Mouse (Mus musculus) liver, embryonic 15.5 days (tissue): Measurements from ENCODE around the gene Carhsp1. TPM values are rescaled to one million over a fixed set of nuclear protein-coding genes. Genes with fewer than 3 reads are reported as not detected.

Experiments
- ATAC-seq: fragments of 200-750 bp; cut with Nextera tagmentation; 2 replicates; pipeline ENCODE4 v1.8.0; 2017; ENCODE audit warnings: moderate number of reproducible peaks, mild to moderate bottlenecking, moderate library complexity; ENCODE audit not compliant: insufficient read depth
- H3K27ac ChIP-seq: fragments of 300-500 bp; sonication (generic); replicated peaks from 2 replicates; pipeline ENCODE4 v1.5.1; 2015; ENCODE audit warnings: mild to moderate bottlenecking, inconsistent platforms
- H3K27me3 ChIP-seq: fragments of 300-500 bp; sonication (generic); 2 replicates; pipeline ENCODE4 v1.6.1; 2015; ENCODE audit warnings: mild to moderate bottlenecking, inconsistent platforms
- H3K36me3 ChIP-seq: fragments of 300-500 bp; sonication (generic); replicated peaks from 2 replicates; pipeline ENCODE4 v1.6.1; 2015; ENCODE audit warnings: moderate library complexity, mild to moderate bottlenecking, inconsistent platforms
- H3K4me1 ChIP-seq: fragments of 300-500 bp; sonication (generic); replicated peaks from 2 replicates; pipeline ENCODE4 v1.6.1; 2015; ENCODE audit warnings: inconsistent platforms
- H3K4me2 ChIP-seq: fragments of 300-500 bp; sonication (generic); 2 replicates; pipeline ENCODE4 v1.6.1; 2015; ENCODE audit warnings: moderate library complexity, mild to moderate bottlenecking, inconsistent platforms
- H3K4me3 ChIP-seq: fragments of 300-500 bp; sonication (generic); replicated peaks from 2 replicates; pipeline ENCODE4 v1.5.1; 2015; ENCODE audit warnings: mild to moderate bottlenecking, inconsistent platforms
- H3K9ac ChIP-seq: fragments of 300-500 bp; sonication (generic); 2 replicates; pipeline ENCODE4 v1.6.1; 2015; ENCODE audit warnings: moderate library complexity, mild to moderate bottlenecking, inconsistent platforms
- H3K9me3 ChIP-seq: fragments of 300-500 bp; sonication (generic); replicated peaks from 2 replicates; pipeline ENCODE4 v1.6.1; 2016; ENCODE audit warnings: inconsistent platforms
- WGBS: fragments of 180-500 bp; shearing (Covaris S2); methylation state at CpG from one replicate; pipeline ENCODE4 v1.1.7; 2015; ENCODE audit warnings: mixed read lengths; ENCODE audit not compliant: insufficient replicate concordance; 5-methylcytosine and 5-hydroxymethylcytosine counted together
- polyA plus RNA-seq: library from polyadenylated mRNA; unstranded; fragments of >200 nt; fragmentation: Nextera tagmentation; extraction: Ambion mirVana; gene quantifications from 2 replicates; pipeline ENCODE4 v1.2.1, GENCODE M21; 2015

Gene Carhsp1
- polyA plus RNA-seq, 1 experiment from 2014 or later, result 85.9 TPM

DNA sequence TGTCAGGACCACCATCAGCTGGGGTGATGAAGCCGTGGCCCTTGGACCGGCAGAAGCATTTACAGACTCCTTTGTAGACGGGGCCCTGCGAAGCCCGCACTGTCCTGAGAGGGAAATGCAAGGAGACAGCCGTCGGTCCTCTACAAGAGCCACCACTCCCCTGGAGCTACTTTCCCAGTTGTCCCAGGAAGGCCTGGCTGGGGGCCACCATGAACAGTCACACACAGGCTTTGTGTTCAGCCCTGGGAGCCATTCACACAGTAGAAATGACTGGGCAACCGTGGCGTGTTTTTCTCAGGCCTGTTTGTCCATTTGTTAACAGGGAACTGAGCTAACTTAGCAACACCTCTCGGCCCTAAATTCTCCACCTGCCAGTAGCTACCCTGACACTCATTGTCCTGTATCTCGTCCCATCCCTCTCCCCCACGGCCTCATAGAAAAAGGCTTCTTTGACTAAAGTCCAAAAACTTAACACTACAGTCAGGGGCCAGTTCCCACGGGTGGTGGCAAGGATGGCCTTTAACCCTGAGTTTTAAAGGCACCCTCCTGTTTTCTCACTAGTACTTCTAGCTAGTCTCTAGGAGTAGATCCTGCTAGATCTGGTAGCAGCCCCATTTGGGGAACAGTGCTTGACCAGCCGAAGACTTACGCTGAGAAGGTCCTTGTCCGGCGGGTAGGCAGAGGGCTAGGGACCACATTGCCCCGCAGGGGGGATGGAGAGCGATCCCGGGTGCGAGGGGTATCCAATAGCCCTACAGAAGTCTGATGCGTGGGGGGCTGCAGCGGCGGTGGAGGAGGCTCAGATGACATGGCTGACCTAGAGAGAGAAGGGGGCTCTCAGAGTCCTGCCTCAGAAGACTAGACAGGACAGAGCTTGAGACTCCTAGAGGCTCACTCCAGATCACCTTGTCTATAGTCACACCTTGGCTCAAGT is 8.1 kb downstream of the Carhsp1 start:
- WGBS, result 84% methylated on average over 24 of the region's 24 CpGs
- Histone ChIP-seq H3K9ac (no peak overlapping the region), H3K27me3 (no peaks in the 10 kb centered on the region), H3K36me3 (peaks cover 94% of the 10 kb centered on the region), H3K27ac (no peak overlapping the region), H3K4me1 (peaks cover 61% of the 10 kb centered on the region), H3K4me3 (no peak overlapping the region), H3K4me2 (no peak overlapping the region), H3K9me3 (no peaks in the 10 kb centered on the region)
- ATAC-seq, result no peak

DNA sequence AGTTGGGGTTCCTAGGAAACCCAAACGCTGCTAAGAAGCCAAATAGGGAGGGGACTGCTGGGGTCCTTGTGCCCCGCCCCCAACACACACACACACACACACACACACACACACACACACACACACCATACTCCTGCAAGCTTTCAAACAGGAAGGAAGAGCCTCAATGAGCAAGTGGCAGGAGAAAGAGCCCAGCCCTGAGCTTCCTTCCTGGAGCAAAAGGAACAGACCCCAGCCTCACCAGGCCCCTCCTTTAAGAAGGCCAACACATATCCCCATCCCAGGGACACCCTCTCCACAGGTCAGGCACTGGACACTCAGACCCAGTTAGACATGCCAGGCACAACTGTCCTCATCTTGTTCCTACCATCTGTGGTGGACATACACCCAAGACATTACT is 8.9 kb downstream of the Carhsp1 start:
- H3K36me3 ChIP-seq, result peaks cover 96% of the 10 kb centered on the region
- WGBS, result 26% methylated on average over 2 of the region's 2 CpGs
- no peak for ATAC-seq

DNA sequence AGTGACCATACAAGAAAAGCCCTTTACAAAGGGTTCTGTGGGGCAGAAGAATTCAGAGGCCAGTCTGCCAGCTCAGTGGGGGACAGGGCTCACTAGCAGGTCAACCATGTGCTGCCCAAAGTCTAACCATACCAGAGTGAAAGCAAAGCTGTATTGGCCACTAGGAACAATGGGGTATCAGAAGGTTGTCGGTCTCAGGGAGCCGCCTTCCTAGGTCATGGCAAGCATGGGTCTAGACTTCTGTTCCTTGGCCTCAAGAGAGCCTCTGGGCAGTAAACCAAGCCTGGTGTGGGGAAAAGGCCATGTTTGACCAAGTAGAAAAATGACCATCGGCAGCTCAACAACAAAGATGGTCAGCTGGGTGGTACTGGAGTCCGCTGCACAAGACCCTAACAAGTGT is 13.2 kb downstream of the Carhsp1 start:
- 88% methylated on average over 4 of the region's 4 CpGs for WGBS
- Histone ChIP-seq H3K4me2 (no peak overlapping the region), H3K27ac (no peak overlapping the region), H3K9me3 (no peaks in the 10 kb centered on the region), H3K4me3 (no peak overlapping the region), H3K27me3 (no peaks in the 10 kb centered on the region), H3K4me1 (peaks cover 33% of the 10 kb centered on the region), H3K9ac (no peak overlapping the region), H3K36me3 (peaks cover 98% of the 10 kb centered on the region)
- ATAC-seq, result no peak

More for the DNA sequence above, 8.9 kb downstream of the Carhsp1 start:
- Histone ChIP-seq H3K9me3 (no peaks in the 10 kb centered on the region), H3K4me1 (peaks cover 58% of the 10 kb centered on the region), H3K27ac (peak overlapping the region; percentile 17; the same call in 1 of the 2 replicates), H3K27me3 (no peaks in the 10 kb centered on the region), H3K4me3 (no peak overlapping the region), H3K9ac (no peak overlapping the region), H3K4me2 (no peak overlapping the region)

- WGBS, result 82% methylated on average over 4 of the region's 4 CpGs
- peaks cover 98% of the 10 kb centered on the region for H3K36me3 ChIP-seq
- ATAC-seq, result no peak
These were observed 13.6 kb downstream of the Carhsp1 start for GRCm38 (mm10) chr16:8658349-8658748.

GRCm38 (mm10) chr16:8656256-8656655 is 15.7 kb downstream of the Carhsp1 start:
- ATAC-seq, result no peak
- H3K9me3 ChIP-seq, result no peaks in the 10 kb centered on the region
- H3K36me3 ChIP-seq, result peaks cover 98% of the 10 kb centered on the region
- WGBS, result 54% methylated on average over 2 of the region's 2 CpGs
- no peak overlapping the region for H3K4me3 ChIP-seq
- H3K4me2 ChIP-seq, result no peak overlapping the region
- peaks cover 26% of the 10 kb centered on the region for H3K4me1 ChIP-seq
- H3K27ac ChIP-seq, result no peak overlapping the region
- H3K9ac ChIP-seq, result no peak overlapping the region
- no peaks in the 10 kb centered on the region for H3K27me3 ChIP-seq

More at GRCm38 (mm10) chr16:8658349-8658748, 13.6 kb downstream of the Carhsp1 start:
- Histone ChIP-seq H3K4me2 (no peak overlapping the region), H3K4me3 (no peak overlapping the region), H3K4me1 (peaks cover 30% of the 10 kb centered on the region), H3K9me3 (no peaks in the 10 kb centered on the region), H3K27ac (no peak overlapping the region), H3K9ac (no peak overlapping the region), H3K27me3 (no peaks in the 10 kb centered on the region)

DNA sequence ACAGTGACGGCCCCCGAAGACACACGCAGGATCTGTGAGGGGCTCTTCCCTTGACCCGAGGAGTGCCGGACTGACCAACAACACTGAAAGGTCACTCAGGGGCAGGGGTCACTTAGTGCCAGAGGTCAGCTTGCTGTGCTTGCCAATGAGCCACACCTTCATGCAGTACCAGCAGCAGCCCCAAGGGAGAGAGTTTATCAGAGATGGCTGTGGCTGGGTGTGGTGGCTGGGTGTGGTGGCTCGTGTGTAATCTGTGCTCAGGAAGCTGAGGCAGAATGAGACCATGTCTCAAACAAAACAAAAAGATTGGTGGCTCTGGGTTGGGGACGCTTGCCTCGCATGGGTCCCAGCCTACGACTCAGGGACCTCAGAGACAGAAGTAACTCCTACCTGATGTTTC is 16.4 kb downstream of the Carhsp1 start:
- peaks cover 98% of the 10 kb centered on the region for H3K36me3 ChIP-seq

DNA sequence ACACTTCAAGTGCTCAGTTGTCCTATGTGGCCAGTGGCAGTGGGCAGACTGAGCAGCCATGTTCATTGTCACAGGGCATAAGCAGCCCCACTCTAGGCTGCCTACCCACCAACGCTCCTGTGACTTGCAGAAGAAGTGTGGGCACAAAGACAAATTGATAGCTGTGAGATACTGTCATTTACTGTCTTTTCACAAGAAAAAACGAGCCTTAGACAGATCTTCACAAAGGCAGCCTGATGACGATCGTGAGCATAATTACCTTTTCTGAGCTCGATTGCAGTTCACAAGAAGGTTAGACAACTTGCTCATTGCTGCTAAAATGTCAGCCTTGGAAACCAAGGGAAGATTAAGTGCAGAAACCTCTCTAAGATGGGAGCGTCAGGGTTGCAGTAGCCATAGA is 16.8 kb downstream of the Carhsp1 start:
- Histone ChIP-seq H3K4me2 (no peak overlapping the region), H3K4me3 (no peak overlapping the region), H3K36me3 (peaks cover 98% of the 10 kb centered on the region), H3K27ac (no peak overlapping the region), H3K9me3 (no peaks in the 10 kb centered on the region), H3K4me1 (peaks cover 23% of the 10 kb centered on the region), H3K27me3 (no peaks in the 10 kb centered on the region), H3K9ac (no peak overlapping the region)
- WGBS, result 67% methylated on average over 6 of the region's 6 CpGs
- ATAC-seq, result no peak

More for the DNA sequence above, 16.4 kb downstream of the Carhsp1 start:
- ATAC-seq, result peak; percentile 64; the same call in 1 of the 2 replicates
- Histone ChIP-seq H3K4me1 (peaks cover 23% of the 10 kb centered on the region), H3K4me2 (no peak overlapping the region), H3K4me3 (no peak overlapping the region), H3K9ac (no peak overlapping the region), H3K27ac (no peak overlapping the region), H3K9me3 (no peaks in the 10 kb centered on the region), H3K27me3 (no peaks in the 10 kb centered on the region)
- 57% methylated on average over 9 of the region's 9 CpGs for WGBS

GRCm38 (mm10) chr16:8650007-8650406 is 21.9 kb downstream of the Carhsp1 start:
- H3K27me3 ChIP-seq, result no peaks in the 10 kb centered on the region
- no peaks in the 10 kb centered on the region for H3K9me3 ChIP-seq
- no peak overlapping the region for H3K27ac ChIP-seq
- ATAC-seq, result no peak
- peaks cover 99% of the 10 kb centered on the region for H3K36me3 ChIP-seq
- H3K9ac ChIP-seq, result no peak overlapping the region
- no peak overlapping the region for H3K4me3 ChIP-seq
- H3K4me2 ChIP-seq, result no peak overlapping the region
- H3K4me1 ChIP-seq, result peaks cover 6% of the 10 kb centered on the region
- 87% methylated on average over 3 of the region's 3 CpGs for WGBS

DNA sequence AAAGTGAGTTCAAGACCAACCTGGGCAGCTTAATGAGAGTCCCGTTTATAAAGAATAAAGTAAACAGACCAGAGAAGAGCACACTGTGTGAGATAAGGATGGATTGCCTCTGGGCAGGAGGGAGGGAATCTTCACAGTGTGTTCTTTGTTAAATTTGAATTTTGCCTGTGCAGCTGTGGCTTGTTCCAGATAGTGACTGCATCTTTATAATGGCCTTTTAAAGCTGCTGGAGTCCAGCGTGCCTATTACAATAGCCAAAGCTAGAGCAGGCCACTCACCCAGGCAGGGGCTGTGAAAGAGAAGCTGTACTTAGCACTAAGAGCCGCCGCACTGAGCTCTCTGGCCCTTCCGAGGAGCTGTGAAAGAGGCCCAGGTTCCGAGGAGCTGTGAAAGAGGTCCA is 26.4 kb downstream of the Carhsp1 start:
- H3K27ac ChIP-seq, result no peak overlapping the region
- H3K9me3 ChIP-seq, result no peaks in the 10 kb centered on the region
- no peak overlapping the region for H3K9ac ChIP-seq
- peaks cover 9% of the 10 kb centered on the region; the same call in 1 of the 2 replicates for H3K4me1 ChIP-seq
- no peak overlapping the region for H3K4me2 ChIP-seq
- no peak overlapping the region for H3K4me3 ChIP-seq
- ATAC-seq, result no peak
- peaks cover 93% of the 10 kb centered on the region for H3K36me3 ChIP-seq
- WGBS, result 82% methylated on average over 6 of the region's 6 CpGs
- H3K27me3 ChIP-seq, result no peaks in the 10 kb centered on the region

GRCm38 (mm10) chr16:8643855-8644254 is 28.1 kb downstream of the Carhsp1 start:
- peak; percentile 78 for ATAC-seq
- 64% methylated on average over 2 of the region's 2 CpGs for WGBS
- H3K27ac ChIP-seq, result no peak overlapping the region
- H3K4me3 ChIP-seq, result no peak overlapping the region
- H3K4me2 ChIP-seq, result no peak overlapping the region
- H3K9me3 ChIP-seq, result no peaks in the 10 kb centered on the region
- H3K9ac ChIP-seq, result no peak overlapping the region
- H3K4me1 ChIP-seq, result peaks cover 26% of the 10 kb centered on the region
- H3K36me3 ChIP-seq, result peaks cover 82% of the 10 kb centered on the region
- no peaks in the 10 kb centered on the region for H3K27me3 ChIP-seq

DNA sequence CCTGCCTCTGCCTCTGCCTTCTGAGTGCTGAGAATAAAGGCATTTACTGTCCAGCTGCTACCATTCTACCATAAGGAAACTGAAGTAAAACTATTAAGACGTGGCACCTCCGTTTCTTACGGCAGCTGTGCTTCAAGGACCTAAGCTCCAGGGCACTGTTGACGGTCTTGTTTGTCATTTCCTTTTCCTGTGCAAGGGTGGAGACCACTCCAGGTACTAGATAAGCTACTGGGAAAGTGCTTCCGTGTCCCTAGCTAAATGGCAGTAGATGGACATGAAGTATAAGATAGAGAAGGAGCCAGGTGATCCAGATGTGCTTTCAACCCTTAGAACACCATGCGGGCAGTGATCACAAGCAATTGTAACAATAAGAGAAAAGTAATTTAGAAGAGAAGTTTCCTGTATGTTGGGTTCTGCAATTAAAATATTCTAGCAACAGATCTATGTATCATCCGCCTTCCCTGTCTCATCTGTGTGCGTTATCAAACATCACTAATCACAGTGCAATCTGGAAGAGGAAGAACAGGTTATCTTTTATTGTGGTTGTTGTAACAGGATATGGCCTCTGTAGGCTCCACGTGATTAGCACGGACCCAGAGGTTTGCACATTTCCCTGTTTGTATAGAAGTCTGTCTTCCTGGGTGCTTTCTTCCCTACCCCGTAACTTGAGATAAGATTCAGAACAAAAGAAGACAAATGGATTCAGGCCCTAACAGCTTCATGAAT is 32.3 kb downstream of the Carhsp1 start:
- 34% methylated on average over 11 of the region's 11 CpGs for WGBS
- H3K27me3 ChIP-seq, result no peaks in the 10 kb centered on the region
- H3K4me3 ChIP-seq, result peak overlapping the region; percentile 15; the same call in 1 of the 2 replicates
- peak overlapping the region; percentile 87 for H3K4me2 ChIP-seq
- H3K27ac ChIP-seq, result peak overlapping the region; percentile 43
- H3K9me3 ChIP-seq, result no peaks in the 10 kb centered on the region
- peaks cover 53% of the 10 kb centered on the region for H3K36me3 ChIP-seq
- no peak overlapping the region; the same call in 1 of the 2 replicates for H3K9ac ChIP-seq
- peaks cover 52% of the 10 kb centered on the region for H3K4me1 ChIP-seq
- ATAC-seq, result no peak
